Mouse (Mus musculus): ENCODE measurements around the gene Fgf11.

DNA sequence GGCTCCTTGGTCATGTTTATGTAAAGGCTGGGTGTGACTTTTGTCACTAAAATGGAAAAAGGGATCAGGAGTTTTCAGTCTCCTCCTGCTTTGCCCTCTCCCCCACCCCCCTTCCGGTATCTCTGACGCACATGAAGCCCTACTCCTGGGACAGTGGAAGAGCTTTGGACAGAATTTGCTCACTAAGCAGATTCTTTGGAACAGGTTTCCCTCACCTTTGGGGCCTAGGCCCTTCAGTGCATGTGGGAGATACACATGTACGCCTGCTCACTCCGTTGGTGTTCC, 34.1 kb downstream of the Fgf11 start:
- TF ChIP-seq CTCF (IDR thresholded peaks at IDR 0.05; ENCODE audit: low read depth, low read length) (no peak), GATA1 (IDR thresholded peaks at IDR 0.05; ENCODE audit: borderline replicate concordance, low read length) (no peak), POLR2AphosphoS5 (IDR thresholded peaks at IDR 0.05; ENCODE audit: insufficient replicate concordance, low read depth, low read length) (no peak)

Data from G1E (cell line).